Mouse (Mus musculus) testis, adult 2 months (tissue): Measurements from ENCODE around the gene Lin37.

Source experiments
- CTCF ChIP-seq: fragments of 200-500 bp; IDR thresholded peaks from 2 replicates; pipeline ENCODE4 v1.5.1; 2012; ENCODE audit warnings: low read depth, mild to moderate bottlenecking, inconsistent platforms, low read length, moderate library complexity; ENCODE audit not compliant: control insufficient read depth, insufficient read depth, insufficient replicate concordance
- POLR2A ChIP-seq: fragments of 200-500 bp; IDR thresholded peaks from 2 replicates; pipeline ENCODE4 v1.6.1; 2012; ENCODE audit warnings: low read depth, mild to moderate bottlenecking, inconsistent platforms, low read length, moderate library complexity; ENCODE audit not compliant: control insufficient read depth

DNA sequence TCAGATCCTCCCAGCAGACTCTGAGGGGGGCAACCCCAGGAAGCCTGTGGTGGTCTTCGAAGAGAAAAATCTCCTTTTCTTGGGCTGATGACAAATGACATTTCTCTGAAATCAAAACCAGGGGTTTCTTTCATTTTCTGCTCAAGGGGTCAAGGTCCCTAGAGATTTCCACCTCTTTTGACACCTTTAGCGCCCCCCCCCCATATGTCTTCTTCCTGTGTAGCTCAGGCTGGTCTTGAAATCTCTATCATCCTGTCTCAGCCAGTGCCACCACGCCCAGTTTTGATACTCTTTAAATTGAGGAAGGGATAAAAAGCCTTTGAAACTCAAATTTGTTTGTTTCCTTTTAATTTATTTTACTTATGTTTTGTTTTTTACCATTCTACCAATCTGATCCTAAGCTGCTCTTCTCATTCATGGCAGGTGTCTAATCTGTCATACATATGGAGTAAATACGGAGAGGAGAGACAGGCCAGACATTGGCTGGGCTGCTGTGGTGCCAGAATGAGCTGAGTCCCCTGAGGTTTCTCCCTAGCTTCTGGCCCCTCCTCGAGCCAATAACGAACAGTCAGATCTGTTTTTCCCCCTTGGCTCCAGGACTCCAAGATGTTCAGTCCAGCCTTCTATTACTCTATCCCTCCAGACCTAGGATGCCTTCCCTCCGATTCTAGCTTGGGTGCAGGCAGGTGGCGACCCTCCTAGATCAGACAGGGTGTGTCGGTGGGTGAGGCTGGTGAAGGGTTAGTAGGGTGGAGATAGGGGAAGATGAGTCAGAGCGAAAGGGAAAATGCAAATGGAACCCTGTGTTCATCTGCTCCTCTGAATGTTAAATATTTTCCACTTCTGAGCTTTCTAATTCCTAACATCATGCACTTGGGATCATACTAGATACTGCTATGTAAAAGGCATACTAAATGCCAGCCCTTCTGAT lies 34.2 kb upstream of the Lin37 start:
- TF ChIP-seq CTCF (no peak), POLR2A (no peak)
